Mouse (Mus musculus) kidney, adult 2 months (tissue): Measurements from ENCODE around the gene Magi2.

Source experiments
- CTCF ChIP-seq: fragments of 200-500 bp; conservative IDR thresholded peaks from 2 replicates; pipeline ENCODE4 v1.5.1; 2011; ENCODE audit warnings: low read depth, mild to moderate bottlenecking, control low read depth, low read length, moderate library complexity, mixed read lengths; ENCODE audit not compliant: insufficient read depth, insufficient read length
- POLR2A ChIP-seq: fragments of 200-500 bp; IDR thresholded peaks from one replicate; pipeline ENCODE4 v1.6.1; 2011; ENCODE audit warnings: low read depth, low read length, control low read depth

DNA sequence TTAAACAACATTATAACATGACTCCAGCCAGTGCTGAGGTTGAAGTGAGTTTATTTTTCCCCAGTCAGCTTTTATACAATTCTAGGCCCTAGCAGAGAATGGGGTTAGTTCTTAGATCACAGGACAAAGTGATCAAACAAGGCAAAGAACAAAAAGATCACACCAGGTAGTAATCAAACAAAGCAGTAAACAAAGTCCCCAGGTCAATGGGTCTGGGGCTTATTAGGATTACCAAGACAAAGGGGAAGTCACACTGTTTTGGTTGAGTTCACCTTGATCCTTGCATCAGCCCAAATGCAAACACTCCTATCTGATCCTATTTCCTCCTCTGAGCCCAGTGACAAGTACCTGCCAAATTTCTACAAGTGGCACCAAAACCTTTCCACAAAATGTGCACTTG, 1190.5 kb downstream of the Magi2 start:
- no peak for TF ChIP-seq CTCF
- TF ChIP-seq POLR2A: no peak
